Mouse (Mus musculus): ENCODE measurements around the gene Olfr510. TPM values are rescaled to one million over a fixed set of nuclear protein-coding genes. Genes with fewer than 3 reads are reported as not detected.

Olfr510 gene
- polyA plus RNA-seq (2015; fragmentation: Illumina TruSeq; extraction: RNeasy Lipid Tissue Mini Kit (QIAGEN cat#74804); ENCODE audit: insufficient read depth, low read depth, low replicate concordance) = not detected

GRCm38 (mm10) chr7:108666118-108666517, at the start of gene Olfr510:
TSS of gene Olfr510 (plus strand) at chr7:108666418.

GRCm38 (mm10) chr7:108621514-108621913, 44.7 kb upstream of the Olfr510 start, which contains the start of gene Olfr507:
TSS of gene Olfr507 (plus strand) at chr7:108621814.

GRCm38 (mm10) chr7:108629694-108630093, 36.5 kb upstream of the Olfr510 start, which contains the start of gene Olfr508:
TSS of gene Olfr508 (plus strand) at chr7:108629994.

GRCm38 (mm10) chr7:108651806-108652205, 14.4 kb upstream of the Olfr510 start, which contains the start of gene Olfr509:
TSS of gene Olfr509 (minus strand) at chr7:108651906.

GRCm38 (mm10) chr7:108713020-108713419, 46.8 kb downstream of the Olfr510 start, which contains the start of gene Olfr512:
TSS of gene Olfr512 (plus strand) at chr7:108713320.

Other genes with a start within 250 kb of the Olfr510 start
- not detected for gene Olfr497, start 246.0 kb upstream of the Olfr510 start, polyA plus RNA-seq (2015; fragmentation: Illumina TruSeq; extraction: RNeasy Lipid Tissue Mini Kit (QIAGEN cat#74804); ENCODE audit: insufficient read depth, low read depth, low replicate concordance)
- not detected for gene Olfr498, start 201.1 kb upstream of the Olfr510 start, polyA plus RNA-seq (2015; fragmentation: Illumina TruSeq; extraction: RNeasy Lipid Tissue Mini Kit (QIAGEN cat#74804); ENCODE audit: insufficient read depth, low read depth, low replicate concordance)
- not detected for gene Olfr502, start 141.4 kb upstream of the Olfr510 start, polyA plus RNA-seq (2015; fragmentation: Illumina TruSeq; extraction: RNeasy Lipid Tissue Mini Kit (QIAGEN cat#74804); ENCODE audit: insufficient read depth, low read depth, low replicate concordance)
- gene Olfr503, start 121.9 kb upstream of the Olfr510 start, polyA plus RNA-seq (2015; fragmentation: Illumina TruSeq; extraction: RNeasy Lipid Tissue Mini Kit (QIAGEN cat#74804); ENCODE audit: insufficient read depth, low read depth, low replicate concordance) = not detected
- gene Olfr504, start 100.6 kb upstream of the Olfr510 start, polyA plus RNA-seq (2015; fragmentation: Illumina TruSeq; extraction: RNeasy Lipid Tissue Mini Kit (QIAGEN cat#74804); ENCODE audit: insufficient read depth, low read depth, low replicate concordance) = not detected
- not detected for gene Olfr506, start 55.6 kb upstream of the Olfr510 start, polyA plus RNA-seq (2015; fragmentation: Illumina TruSeq; extraction: RNeasy Lipid Tissue Mini Kit (QIAGEN cat#74804); ENCODE audit: insufficient read depth, low read depth, low replicate concordance)
- not detected for gene Olfr507, start 44.6 kb upstream of the Olfr510 start, polyA plus RNA-seq (2015; fragmentation: Illumina TruSeq; extraction: RNeasy Lipid Tissue Mini Kit (QIAGEN cat#74804); ENCODE audit: insufficient read depth, low read depth, low replicate concordance)
- not detected for gene Olfr508, start 36.4 kb upstream of the Olfr510 start, polyA plus RNA-seq (2015; fragmentation: Illumina TruSeq; extraction: RNeasy Lipid Tissue Mini Kit (QIAGEN cat#74804); ENCODE audit: insufficient read depth, low read depth, low replicate concordance)
- not detected for gene Olfr509, start 14.5 kb upstream of the Olfr510 start, polyA plus RNA-seq (2015; fragmentation: Illumina TruSeq; extraction: RNeasy Lipid Tissue Mini Kit (QIAGEN cat#74804); ENCODE audit: insufficient read depth, low read depth, low replicate concordance)
- gene Olfr512, start 46.9 kb downstream of the Olfr510 start, polyA plus RNA-seq (2015; fragmentation: Illumina TruSeq; extraction: RNeasy Lipid Tissue Mini Kit (QIAGEN cat#74804); ENCODE audit: insufficient read depth, low read depth, low replicate concordance) = not detected
- not detected for gene Olfr513, start 84.6 kb downstream of the Olfr510 start, polyA plus RNA-seq (2015; fragmentation: Illumina TruSeq; extraction: RNeasy Lipid Tissue Mini Kit (QIAGEN cat#74804); ENCODE audit: insufficient read depth, low read depth, low replicate concordance)
- gene Olfr514, start 159.6 kb downstream of the Olfr510 start, polyA plus RNA-seq (2015; fragmentation: Illumina TruSeq; extraction: RNeasy Lipid Tissue Mini Kit (QIAGEN cat#74804); ENCODE audit: insufficient read depth, low read depth, low replicate concordance) = not detected
- not detected for gene Olfr516, start 184.1 kb downstream of the Olfr510 start, polyA plus RNA-seq (2015; fragmentation: Illumina TruSeq; extraction: RNeasy Lipid Tissue Mini Kit (QIAGEN cat#74804); ENCODE audit: insufficient read depth, low read depth, low replicate concordance)
- gene Olfr517, start 206.0 kb downstream of the Olfr510 start, polyA plus RNA-seq (2015; fragmentation: Illumina TruSeq; extraction: RNeasy Lipid Tissue Mini Kit (QIAGEN cat#74804); ENCODE audit: insufficient read depth, low read depth, low replicate concordance) = not detected
- not detected for gene Olfr518, start 218.6 kb downstream of the Olfr510 start, polyA plus RNA-seq (2015; fragmentation: Illumina TruSeq; extraction: RNeasy Lipid Tissue Mini Kit (QIAGEN cat#74804); ENCODE audit: insufficient read depth, low read depth, low replicate concordance)
- not detected for gene Olfr519, start 228.0 kb downstream of the Olfr510 start, polyA plus RNA-seq (2015; fragmentation: Illumina TruSeq; extraction: RNeasy Lipid Tissue Mini Kit (QIAGEN cat#74804); ENCODE audit: insufficient read depth, low read depth, low replicate concordance)